Mouse (Mus musculus): ENCODE results near the gene Tmcc3.
"Not testable (repeated sequence)": the region's sequence is repeated elsewhere in the genome, so short reads cannot be mapped to it uniquely, and the experiment has no call there.

The Tmcc3 gene

DNA sequence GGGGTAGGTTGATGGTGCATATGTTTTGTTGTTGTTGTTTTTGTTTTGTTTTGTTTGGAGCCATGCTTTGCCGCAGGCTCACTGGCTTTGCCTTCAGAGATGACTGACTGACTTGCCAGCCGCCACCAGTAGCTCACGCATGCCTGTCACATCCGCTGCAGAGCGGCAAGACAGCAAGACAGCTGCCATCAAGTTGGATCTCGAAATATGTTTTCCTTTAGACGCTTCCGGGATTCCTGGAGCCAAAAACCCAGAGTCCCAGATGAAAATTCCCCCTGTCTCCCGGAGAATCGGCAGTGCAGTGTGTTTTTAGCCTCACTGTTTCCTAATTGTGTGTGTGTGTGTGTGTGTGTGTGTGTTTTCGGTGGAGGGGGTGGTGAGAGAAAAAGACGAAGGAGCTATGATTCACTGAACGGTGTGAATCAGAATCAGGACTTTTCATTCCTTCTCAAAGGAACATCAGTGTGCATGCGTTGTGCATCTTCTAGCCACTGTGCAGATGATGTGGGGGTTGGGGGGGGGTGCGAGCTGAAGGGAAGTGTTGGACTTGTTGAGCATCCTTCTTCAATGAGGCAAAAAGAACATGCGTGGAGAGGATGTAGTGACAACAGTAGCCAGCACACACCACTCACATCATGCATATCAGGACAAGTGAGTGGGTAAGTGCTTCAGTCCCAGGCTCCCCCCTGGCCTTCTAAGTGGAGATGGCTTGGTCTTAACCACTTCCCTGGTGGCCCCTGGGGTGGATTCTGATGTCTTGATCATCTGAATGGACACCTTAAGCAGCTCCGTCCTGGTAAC lies 208.8 kb downstream of the Tmcc3 start:
- no peak for DNase-seq

DNA sequence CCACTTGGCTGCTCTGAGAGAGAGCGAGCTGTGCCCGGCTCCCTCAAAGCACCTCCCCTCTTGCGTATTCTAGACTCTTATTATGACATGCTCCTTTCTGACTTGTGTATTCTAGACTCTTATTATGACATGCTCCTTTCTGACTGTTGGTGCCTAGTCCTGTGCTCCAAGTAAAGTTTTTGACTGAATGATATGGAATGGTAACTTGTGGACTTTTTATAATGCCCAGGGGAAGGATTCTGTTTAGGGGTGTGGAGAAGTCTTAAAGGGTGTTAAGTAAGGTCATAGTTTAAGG lies 209.3 kb downstream of the Tmcc3 start:
- DNase-seq = no peak

DNA sequence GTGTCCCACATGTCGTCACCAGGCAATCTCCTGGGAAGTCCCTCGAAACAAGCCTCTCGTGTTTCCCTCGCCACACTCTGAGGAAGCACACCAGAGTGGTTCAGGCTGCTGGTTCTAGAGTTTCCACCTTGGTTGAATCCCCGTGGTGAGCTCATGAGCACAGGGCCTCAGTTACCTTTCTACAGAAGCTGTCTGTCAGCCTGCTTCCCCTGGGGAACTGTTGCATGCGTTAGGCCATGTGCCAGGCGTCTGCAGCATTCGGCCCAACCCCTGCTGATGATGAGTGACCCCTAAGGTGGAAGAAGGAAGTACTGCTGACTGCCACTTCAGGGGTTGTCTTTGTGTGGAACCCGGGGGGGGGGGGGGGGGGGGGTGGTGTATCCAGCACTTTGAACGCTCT lies 210.0 kb downstream of the Tmcc3 start:
- peak; percentile 15 to 32 for DNase-seq

DNA sequence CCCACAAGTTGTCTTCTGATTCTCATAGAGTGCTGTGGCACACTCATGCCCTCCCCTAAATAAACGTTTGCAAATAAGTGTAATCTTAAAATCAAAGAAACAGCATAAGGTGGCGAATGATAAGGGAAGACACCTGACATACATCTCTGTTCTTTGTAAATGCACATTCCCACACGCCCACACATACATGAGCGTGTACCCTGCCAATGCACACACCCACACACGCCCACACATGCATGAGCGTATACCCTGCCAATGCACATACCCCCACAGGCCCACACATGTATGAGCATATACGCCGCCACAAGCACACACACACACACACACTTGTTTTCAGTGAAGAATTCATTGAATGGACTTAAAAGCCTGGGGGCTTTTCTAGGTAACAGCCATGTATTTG lies 211.5 kb downstream of the Tmcc3 start:
- DNase-seq = no peak

- DNase-seq = no peak
Observed at GRCm38 (mm10) chr10:94523711-94524156, 212.0 kb downstream of the Tmcc3 start.

- DNase-seq = no peak
Observed at GRCm38 (mm10) chr10:94524966-94525365, 213.2 kb downstream of the Tmcc3 start.

DNA sequence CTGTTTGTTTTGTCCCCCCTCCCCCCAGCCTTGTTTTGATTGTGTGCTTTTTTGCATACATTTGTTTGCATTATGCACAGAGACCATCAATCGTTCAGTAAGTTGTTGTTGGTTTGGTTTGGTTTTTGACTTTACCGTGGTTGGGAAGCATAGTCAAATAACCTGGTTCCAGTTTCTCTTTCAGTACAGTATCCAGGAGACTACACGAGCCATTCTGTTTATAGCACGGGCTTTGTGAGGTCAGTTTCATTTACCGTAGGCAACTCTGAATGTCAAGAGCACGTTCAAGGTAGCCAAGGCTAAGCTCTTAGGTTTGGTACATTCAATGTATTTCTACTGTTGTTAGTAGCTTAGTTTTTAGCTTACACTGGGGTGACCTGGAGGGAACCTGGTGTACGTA lies 214.0 kb downstream of the Tmcc3 start:
- no peak for DNase-seq

DNA sequence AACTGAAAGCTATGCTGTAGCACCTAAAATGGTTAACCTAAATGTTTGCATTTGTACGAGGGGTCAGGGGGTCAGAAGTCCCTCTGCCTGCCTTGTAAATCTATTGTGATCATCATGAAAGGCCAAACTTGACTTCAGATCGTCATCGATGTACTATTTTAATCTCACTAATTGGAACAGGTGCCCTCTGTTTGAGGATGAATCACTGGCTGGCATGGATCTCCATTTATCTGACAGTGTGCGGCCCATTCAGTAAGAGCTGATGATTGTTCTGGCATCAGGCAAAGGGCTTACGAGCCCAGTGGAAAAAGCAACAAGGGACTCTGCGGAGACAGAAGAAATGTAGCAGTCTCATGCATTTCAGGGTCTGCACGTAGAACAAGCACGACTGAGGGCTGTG lies 215.1 kb downstream of the Tmcc3 start:
- no peak for DNase-seq

- DNase-seq = no peak
Observed at GRCm38 (mm10) chr10:94527248-94527647, 215.5 kb downstream of the Tmcc3 start.

DNA sequence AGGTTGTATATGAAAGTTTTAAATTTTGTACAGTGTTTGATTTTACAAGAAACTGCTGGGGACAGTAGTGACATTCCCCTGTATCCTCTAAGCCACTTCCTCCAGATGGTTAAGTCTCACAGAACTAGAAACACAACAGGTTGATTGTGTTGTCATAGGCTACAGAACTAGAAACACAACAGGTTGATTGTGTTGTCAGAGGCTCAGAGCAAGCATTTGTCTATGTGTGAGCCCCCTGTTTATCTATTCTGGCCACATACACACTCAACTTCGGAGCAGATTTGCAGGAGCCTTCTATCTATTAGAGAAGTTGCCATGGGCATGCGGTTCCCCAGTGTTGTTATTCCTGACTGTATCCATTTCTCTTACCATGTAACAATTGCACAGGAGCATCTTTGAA lies 218.3 kb downstream of the Tmcc3 start:
- DNase-seq = no peak

DNA sequence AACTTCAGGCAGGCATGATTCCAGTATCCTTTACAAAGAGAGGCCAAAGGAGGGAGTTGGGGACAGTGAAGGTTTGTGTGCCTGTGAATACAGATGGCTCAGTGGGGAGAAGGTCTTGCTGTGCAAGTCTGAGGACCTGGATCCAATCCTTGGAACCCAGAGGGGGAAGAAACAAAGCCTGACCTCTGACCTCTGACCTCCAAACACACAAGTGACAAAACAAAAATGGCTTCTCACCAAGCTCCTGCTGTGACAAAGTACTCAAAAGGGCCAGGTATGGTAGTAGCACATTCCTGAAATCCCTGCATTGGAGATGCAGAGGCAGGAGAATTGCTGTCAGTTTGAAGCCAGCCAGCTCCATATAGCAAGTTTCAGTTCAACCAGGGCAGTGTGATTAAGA lies 219.7 kb downstream of the Tmcc3 start:
- no peak for DNase-seq

- DNase-seq = no peak
Observed at GRCm38 (mm10) chr10:94533081-94533724, 221.5 kb downstream of the Tmcc3 start.

DNA sequence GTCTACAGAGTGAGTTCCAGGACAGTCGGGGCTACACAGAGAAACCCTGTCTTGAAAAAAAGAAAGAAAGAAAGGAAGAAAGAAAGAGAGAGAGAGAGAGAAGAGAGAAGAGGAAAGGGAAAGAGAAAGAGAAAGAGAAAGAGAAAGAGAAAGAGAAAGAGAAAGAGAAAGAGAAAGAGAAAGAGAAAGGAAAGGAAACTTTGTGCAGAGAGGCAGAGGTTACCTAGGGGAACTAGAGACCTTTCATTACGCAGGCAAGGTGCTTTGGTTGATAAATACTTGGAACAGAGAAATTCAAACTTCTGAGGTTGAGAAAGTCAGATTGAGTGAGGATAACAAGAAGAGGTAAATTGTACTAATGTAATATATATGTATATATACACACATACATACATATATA lies 226.9 kb downstream of the Tmcc3 start:
- DNase-seq = not testable (repeated sequence)

- no peak for DNase-seq
Observed at GRCm38 (mm10) chr10:94540241-94540640, 228.5 kb downstream of the Tmcc3 start.

DNA sequence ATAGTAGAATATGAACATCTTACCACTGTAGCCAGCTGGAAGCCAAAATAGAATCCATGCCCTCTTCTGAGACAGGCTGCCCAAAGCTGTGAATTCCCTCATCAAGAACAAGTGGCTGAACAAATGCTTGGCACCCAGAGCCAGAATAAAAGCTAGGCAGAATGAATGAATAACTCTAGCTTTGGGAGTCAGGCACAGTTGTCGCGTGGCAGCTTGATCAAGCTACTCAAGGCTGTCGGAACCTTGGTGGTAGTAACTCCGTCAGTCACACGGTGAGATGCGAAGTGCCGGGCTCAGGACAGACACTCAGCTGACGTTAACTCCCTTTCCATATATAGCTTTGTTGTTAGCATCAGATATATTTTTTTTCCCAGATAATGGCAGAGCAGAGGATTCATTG lies 232.2 kb downstream of the Tmcc3 start:
- no peak for DNase-seq

DNA sequence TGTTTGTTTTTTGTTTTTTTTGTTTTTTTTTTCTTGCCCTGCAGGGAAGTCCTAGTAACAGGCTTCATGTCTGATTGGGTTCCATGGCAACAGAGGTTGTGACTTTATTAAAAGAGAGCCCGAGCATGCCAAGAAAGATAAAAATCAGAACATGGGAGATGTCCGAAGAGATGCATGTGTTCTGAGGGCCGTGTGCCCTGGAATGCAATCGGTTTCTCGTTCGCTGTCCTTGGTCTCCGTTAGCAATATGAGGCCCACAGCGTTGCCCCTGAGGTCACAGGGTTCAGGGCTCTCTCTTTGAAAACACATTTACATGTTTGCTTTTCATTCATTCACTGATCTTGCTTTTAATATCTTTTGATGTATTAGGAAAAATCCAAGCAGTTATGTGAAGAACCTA lies 233.1 kb downstream of the Tmcc3 start:
- no peak for DNase-seq

DNA sequence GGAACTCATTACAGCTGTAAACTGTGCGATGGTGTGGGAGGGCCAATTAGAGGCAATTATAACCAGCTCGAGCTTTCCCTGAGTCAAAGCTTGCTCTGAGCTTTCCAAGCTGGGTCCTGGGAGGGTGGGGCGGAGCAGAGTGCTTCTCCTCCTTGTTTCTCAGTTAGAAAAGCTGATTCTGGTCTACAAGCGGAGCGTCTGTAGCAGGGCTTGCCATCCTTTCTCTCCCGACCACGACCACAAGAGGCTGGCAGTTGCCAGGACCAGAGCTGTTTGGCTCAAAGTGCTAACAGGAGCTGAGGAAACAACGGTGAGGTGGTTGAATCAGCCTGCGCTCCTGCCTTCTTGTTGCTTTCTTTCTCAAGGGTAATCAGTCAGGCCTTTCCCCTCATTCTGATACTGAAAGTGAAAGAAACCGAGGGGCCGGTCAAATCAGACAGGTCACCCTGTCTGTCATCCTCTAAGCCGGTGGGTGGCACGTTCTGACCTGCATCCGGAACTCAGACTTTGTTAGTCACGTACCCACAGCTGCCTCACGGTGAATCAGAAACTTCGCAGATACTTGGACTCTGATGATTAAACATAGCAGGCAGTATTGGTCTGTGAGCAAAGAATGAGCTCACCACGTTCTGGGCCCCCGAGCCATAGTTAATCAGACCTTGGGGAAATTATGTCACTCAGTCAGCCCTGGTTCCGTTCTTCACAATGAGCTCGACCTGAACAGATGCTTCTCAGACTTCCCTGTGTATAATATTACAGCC lies 233.7 kb downstream of the Tmcc3 start:
- DNase-seq = peak; percentile 61 to 66

GRCm38 (mm10) chr10:94546617-94547016 lies 234.9 kb downstream of the Tmcc3 start:
- DNase-seq = no peak

DNA sequence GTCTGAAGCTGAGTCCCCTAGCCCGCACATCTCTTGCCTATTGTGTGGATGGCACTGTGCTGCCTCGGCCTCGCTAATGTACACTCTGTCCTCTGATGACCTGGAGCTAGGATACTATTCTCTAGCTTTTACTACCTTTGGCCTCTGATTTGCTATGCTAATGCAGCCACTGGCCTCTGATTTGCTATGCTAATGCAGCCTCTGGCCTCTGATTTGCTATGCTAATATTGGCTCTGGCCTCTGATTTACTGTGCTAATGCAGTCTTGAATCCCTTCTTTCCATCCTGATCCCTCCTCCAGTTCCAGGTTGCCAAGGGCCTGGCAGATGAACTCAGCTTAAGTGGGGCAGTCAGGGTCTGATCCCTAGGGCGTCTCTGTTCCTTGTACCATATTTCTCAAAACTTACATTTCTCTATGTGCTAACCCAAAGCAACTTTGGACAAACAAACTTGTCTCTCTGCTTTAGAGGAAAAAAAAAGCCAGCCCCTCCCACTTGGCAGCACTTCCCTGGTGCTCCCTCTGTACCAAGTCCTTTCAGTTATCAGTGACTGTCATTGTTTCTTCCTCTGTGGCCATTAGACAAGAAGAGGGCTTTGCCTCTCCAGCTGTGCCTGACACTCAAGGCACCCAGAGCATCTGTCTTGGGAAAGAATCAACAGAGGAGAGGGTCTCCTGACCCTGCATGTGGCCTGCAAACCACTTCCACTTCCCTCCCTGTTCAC lies 237.9 kb downstream of the Tmcc3 start:
- no peak for DNase-seq

DNA sequence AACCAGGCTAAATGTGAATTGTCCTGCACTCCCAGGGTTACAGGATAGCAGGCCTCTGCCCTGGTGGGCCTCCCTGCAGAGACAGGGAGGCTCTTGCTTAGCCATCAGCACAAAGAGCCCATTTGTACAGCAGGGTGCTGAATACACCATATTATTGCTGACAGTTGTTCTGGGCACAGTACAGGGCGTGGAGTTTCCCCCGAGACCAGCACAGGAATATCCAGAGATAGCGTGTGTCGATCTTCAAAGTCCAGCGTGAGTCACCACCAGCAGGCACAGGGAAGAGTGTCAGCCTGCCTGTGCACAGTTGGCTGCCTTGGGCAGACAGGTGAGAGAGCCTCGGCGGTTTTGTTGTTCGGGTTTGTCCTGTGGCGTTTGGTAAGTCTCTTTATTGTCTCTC lies 238.9 kb downstream of the Tmcc3 start:
- DNase-seq = no peak

DNA sequence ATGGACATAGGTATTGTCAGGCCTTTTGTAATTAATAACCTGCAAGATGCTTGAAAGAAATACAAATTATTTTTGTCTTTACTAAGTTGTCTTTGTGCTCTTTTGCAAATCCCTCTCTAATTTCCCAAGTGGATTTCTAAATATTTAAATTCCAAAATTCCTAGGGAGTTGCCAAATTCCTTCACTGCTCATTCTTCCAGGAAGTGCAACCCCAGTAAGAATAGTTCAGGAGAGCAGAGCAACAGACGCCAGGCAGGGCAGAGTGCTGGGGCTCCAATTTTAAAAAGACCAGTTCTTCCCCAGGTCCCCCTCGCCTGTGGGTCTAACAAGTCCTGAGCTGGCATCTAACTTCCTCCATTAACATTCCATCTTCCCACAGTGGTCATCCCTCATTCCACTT lies 239.3 kb downstream of the Tmcc3 start:
- DNase-seq = no peak

GRCm38 (mm10) chr10:94551511-94551910 lies 239.8 kb downstream of the Tmcc3 start:
- no peak for DNase-seq

DNA sequence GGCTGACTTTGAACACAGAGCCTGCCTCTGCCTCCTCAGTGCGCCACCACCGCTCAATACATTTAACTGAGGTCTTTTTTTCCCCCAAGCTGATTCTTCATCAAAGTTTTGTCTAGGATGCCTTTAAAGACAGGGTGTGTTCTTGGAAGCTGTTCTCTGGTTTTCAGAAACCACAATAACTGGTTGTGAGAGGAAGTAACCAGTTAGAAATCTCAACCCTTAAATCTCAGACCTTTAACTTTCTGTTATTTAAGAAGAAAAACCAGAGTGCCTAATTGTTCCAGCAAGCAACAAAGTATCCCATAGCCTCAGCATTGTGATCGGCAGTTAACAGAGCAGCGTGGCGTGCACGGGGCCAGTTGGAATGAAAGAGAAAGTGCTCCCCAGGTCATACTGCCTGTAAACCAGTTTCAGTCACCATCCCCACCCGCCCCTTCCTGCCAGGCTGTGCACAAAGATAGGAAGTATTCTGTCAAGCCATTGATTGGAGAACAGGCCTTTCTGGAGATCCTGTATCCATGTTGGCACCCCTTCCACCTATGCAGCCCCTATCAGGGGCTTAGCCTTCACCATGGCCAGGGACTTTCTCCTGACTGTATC lies 240.3 kb downstream of the Tmcc3 start:
- peak; percentile 33 to 34 for DNase-seq

Measured in B cell, adult 2 months (primary cell).